Mouse (Mus musculus): ENCODE data around the gene Echdc3.

DNA sequence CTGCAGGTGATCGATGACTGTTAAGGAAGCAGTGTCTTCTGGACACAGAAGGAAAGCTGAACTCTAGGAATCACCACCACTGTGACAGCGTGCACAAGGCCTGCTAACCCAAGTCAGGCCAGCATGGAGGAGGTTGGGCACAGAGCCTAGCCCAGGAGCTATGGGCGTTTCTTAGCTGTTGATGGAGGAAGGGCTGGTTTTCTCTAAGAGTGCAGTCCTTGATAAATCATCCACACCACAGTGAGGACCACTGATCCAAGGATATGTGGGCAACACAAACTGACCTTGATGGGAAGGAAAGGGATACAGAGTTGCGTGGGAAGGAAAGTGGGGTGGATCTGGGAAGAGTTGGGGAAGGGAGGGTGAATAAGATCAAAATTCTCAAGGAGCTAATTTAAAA, 55.6 kb downstream of the Echdc3 start:
- TF ChIP-seq CTCF (IDR thresholded peaks at IDR 0.05; ENCODE audit: borderline replicate concordance, extremely low read depth, insufficient read depth, insufficient read length) (no peak), POLR2A (IDR thresholded peaks at IDR 0.05; ENCODE audit: borderline replicate concordance, extremely low read depth, insufficient read depth, insufficient read length, poor library complexity, severe bottlenecking) (no peak)

Data from brain, embryonic 14.5 days (tissue).